Mouse (Mus musculus): ENCODE data around the gene Cd300ld2. TPM values are rescaled to one million over a fixed set of nuclear protein-coding genes. Genes with fewer than 3 reads are reported as not detected.
"Not testable (repeated sequence)": the region's sequence is repeated elsewhere in the genome, so short reads cannot be mapped to it uniquely, and the experiment has no call there.

Cd300ld2 gene
- total RNA-seq (2017) = not detected in 3 replicates

GRCm38 (mm10) chr11:115016093-115016492 is at the start of gene Cd300ld2:
Gene Cd300ld2, minus strand, starts transcription at chr11:115016193.
- not testable (repeated sequence) for ATAC-seq (replicated peaks; ENCODE audit: insufficient number of reproducible peaks, low FRiP score, low TSS enrichment, poor library complexity, severe bottlenecking)

GRCm38 (mm10) chr11:115062077-115062476 is 46.1 kb upstream of the Cd300ld2 start, which contains the start of gene Cd300e:
Gene Cd300e, minus strand, starts transcription at chr11:115062177.
- no peak for ATAC-seq (replicated peaks; ENCODE audit: insufficient number of reproducible peaks, low FRiP score, low TSS enrichment, poor library complexity, severe bottlenecking)

GRCm38 (mm10) chr11:115059797-115060196 is 43.8 kb upstream of the Cd300ld2 start:
- peak; percentile 73 for ATAC-seq (replicated peaks; ENCODE audit: insufficient number of reproducible peaks, low FRiP score, low TSS enrichment, poor library complexity, severe bottlenecking)

GRCm38 (mm10) chr11:115058701-115059100 is 42.7 kb upstream of the Cd300ld2 start:
- ATAC-seq (replicated peaks; ENCODE audit: insufficient number of reproducible peaks, low FRiP score, low TSS enrichment, poor library complexity, severe bottlenecking) = 0 out of 2 replicates have a peak, but pooled peaks have one; percentile 14

GRCm38 (mm10) chr11:115054537-115054936 is 38.5 kb upstream of the Cd300ld2 start:
- peak; percentile 78 for ATAC-seq (replicated peaks; ENCODE audit: insufficient number of reproducible peaks, low FRiP score, low TSS enrichment, poor library complexity, severe bottlenecking)

- ATAC-seq (replicated peaks; ENCODE audit: insufficient number of reproducible peaks, low FRiP score, low TSS enrichment, poor library complexity, severe bottlenecking) = no peak
These were observed 37.0 kb upstream of the Cd300ld2 start for GRCm38 (mm10) chr11:115052991-115053390.

GRCm38 (mm10) chr11:115052206-115052605 is 36.2 kb upstream of the Cd300ld2 start:
- no peak for ATAC-seq (replicated peaks; ENCODE audit: insufficient number of reproducible peaks, low FRiP score, low TSS enrichment, poor library complexity, severe bottlenecking)

- peak; percentile 28 for ATAC-seq (replicated peaks; ENCODE audit: insufficient number of reproducible peaks, low FRiP score, low TSS enrichment, poor library complexity, severe bottlenecking)
These were observed 33.4 kb upstream of the Cd300ld2 start for GRCm38 (mm10) chr11:115049282-115049895.

- ATAC-seq (replicated peaks; ENCODE audit: insufficient number of reproducible peaks, low FRiP score, low TSS enrichment, poor library complexity, severe bottlenecking) = peak; percentile 64
These were observed 32.3 kb upstream of the Cd300ld2 start, which contains the start of gene Cd300ld3 for GRCm38 (mm10) chr11:115048259-115048658. Gene Cd300ld3, minus strand, starts transcription at chr11:115048409.

GRCm38 (mm10) chr11:115037669-115038068 is 21.7 kb upstream of the Cd300ld2 start, which contains the start of gene Cd300ld5:
Gene Cd300ld5, minus strand, starts transcription at chr11:115037769.
- ATAC-seq (replicated peaks; ENCODE audit: insufficient number of reproducible peaks, low FRiP score, low TSS enrichment, poor library complexity, severe bottlenecking) = peak; percentile 25; the same call in 1 of the 2 replicates

GRCm38 (mm10) chr11:115026912-115027311 is 10.9 kb upstream of the Cd300ld2 start, which contains the start of gene Cd300ld4:
Gene Cd300ld4, minus strand, starts transcription at chr11:115027012.
- 0 out of 2 replicates have a peak, but pooled peaks have one; percentile 40 for ATAC-seq (replicated peaks; ENCODE audit: insufficient number of reproducible peaks, low FRiP score, low TSS enrichment, poor library complexity, severe bottlenecking)

GRCm38 (mm10) chr11:115004070-115004469 is 11.9 kb downstream of the Cd300ld2 start:
- ATAC-seq (replicated peaks; ENCODE audit: insufficient number of reproducible peaks, low FRiP score, low TSS enrichment, poor library complexity, severe bottlenecking) = peak; percentile 74

- peak; percentile 48 for ATAC-seq (replicated peaks; ENCODE audit: insufficient number of reproducible peaks, low FRiP score, low TSS enrichment, poor library complexity, severe bottlenecking)
These were observed 14.4 kb downstream of the Cd300ld2 start, which contains the start of gene Cd300c2 for GRCm38 (mm10) chr11:115001474-115002040. Gene Cd300c2, minus strand, starts transcription at chr11:115001880.

GRCm38 (mm10) chr11:114989793-114990192 is 26.2 kb downstream of the Cd300ld2 start, which contains the start of gene Cd300ld:
Gene Cd300ld, minus strand, starts transcription at chr11:114989922.
- ATAC-seq (replicated peaks; ENCODE audit: insufficient number of reproducible peaks, low FRiP score, low TSS enrichment, poor library complexity, severe bottlenecking) = peak; percentile 64

- peak; percentile 93 for ATAC-seq (replicated peaks; ENCODE audit: insufficient number of reproducible peaks, low FRiP score, low TSS enrichment, poor library complexity, severe bottlenecking)
These were observed 34.1 kb downstream of the Cd300ld2 start for GRCm38 (mm10) chr11:114981866-114982265.

- no peak for ATAC-seq (replicated peaks; ENCODE audit: insufficient number of reproducible peaks, low FRiP score, low TSS enrichment, poor library complexity, severe bottlenecking)
These were observed 43.3 kb downstream of the Cd300ld2 start for GRCm38 (mm10) chr11:114972726-114973125.

- peak; percentile 94 for ATAC-seq (replicated peaks; ENCODE audit: insufficient number of reproducible peaks, low FRiP score, low TSS enrichment, poor library complexity, severe bottlenecking)
These were observed 47.2 kb downstream of the Cd300ld2 start, which contains the start of gene Cd300c for GRCm38 (mm10) chr11:114968752-114969207. Gene Cd300c, minus strand, starts transcription at chr11:114969157.

- peak; percentile 80 for ATAC-seq (replicated peaks; ENCODE audit: insufficient number of reproducible peaks, low FRiP score, low TSS enrichment, poor library complexity, severe bottlenecking)
These were observed 50.7 kb downstream of the Cd300ld2 start for GRCm38 (mm10) chr11:114965182-114965828.

GRCm38 (mm10) chr11:114960369-114960768 is 55.6 kb downstream of the Cd300ld2 start:
- ATAC-seq (replicated peaks; ENCODE audit: insufficient number of reproducible peaks, low FRiP score, low TSS enrichment, poor library complexity, severe bottlenecking) = peak; percentile 62

Measured in monocyte, adult 5-6 weeks (primary cell).